Mouse (Mus musculus) natural killer cell, adult 2 months (primary cell): ENCODE measurements at regions not wholly inside any gene's neighbourhood (a gene's known extent, or its start where the extent isn't known, plus 50 kb on each side); places are given as distances from the start of the nearest gene placed in this dataset.

Experiments used
- DNase-seq, 2 experiments: peaks; one replicate each; pipeline ENCODE4 v3.0.0; 2022; ENCODE audit warnings: low spot score in 2 of 2

DNA sequence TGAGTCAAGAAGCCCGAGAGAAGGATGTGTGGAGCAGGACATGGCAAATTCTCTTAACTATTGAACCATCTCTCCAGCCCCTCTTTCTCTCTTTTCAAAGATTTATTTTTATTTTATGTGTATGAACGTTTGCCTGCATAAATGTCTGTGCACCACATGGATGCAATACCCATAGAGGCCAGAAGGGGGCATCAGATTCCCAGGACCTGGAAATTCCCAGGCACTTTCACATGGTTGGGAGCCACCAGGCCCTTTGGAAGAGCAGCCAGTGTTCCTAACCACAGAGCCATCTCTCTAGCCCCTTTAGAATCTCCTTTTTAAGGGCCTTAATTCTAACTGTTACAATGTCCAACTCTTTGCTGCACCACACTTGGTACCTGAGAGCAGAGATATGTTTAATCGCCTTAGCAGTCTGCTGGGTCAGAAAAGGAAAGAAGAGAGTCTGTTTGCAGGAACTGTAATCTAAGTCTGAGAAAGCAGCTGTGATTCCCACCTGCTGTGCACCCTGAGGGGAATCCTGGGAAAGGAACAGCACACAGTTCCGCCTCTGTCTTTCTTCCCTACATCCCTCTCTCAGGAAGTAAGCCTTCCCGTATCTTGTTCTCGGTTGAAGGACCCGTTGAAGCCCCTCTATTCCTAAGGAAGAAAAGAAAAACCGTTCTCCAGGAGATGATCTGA is 186.8 kb downstream of the Katnal1 start:
- DNase-seq: no peak

DNA sequence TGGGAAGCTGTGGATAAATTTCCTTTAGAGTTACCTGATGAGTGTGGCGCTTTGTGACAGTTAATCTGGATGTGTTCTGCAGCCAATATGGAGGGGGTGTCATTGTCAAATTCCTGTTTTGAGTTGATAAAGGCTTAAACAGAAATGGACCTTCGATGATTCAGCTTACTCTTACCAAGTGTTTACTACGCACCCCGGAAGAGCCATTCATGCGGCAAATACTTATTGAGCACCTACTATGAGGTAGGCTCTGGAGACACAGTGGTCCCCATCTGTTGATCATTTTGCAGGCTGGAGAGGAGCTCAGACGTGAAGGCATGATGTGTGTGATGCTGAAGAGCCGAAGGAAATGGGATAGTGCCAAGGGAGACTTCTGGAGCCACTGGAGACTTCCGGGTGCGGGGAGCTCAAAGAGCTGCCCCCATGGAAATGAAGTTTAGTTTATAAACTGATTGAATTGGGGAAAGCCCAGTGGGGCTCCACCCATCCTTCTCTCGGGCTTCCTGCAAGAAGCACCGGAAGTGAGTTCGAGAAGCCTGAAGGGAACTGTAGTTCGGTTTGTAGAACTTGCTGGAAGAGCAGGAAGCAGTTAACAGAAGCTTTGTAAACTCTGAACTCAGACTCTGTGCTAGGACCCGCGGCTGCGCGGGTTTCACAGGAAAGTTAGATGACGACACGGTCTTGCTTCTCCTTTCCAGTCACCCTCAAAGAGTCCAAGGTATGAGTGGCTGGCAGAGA is 187.7 kb downstream of the Katnal1 start:
- no peak for DNase-seq

DNA sequence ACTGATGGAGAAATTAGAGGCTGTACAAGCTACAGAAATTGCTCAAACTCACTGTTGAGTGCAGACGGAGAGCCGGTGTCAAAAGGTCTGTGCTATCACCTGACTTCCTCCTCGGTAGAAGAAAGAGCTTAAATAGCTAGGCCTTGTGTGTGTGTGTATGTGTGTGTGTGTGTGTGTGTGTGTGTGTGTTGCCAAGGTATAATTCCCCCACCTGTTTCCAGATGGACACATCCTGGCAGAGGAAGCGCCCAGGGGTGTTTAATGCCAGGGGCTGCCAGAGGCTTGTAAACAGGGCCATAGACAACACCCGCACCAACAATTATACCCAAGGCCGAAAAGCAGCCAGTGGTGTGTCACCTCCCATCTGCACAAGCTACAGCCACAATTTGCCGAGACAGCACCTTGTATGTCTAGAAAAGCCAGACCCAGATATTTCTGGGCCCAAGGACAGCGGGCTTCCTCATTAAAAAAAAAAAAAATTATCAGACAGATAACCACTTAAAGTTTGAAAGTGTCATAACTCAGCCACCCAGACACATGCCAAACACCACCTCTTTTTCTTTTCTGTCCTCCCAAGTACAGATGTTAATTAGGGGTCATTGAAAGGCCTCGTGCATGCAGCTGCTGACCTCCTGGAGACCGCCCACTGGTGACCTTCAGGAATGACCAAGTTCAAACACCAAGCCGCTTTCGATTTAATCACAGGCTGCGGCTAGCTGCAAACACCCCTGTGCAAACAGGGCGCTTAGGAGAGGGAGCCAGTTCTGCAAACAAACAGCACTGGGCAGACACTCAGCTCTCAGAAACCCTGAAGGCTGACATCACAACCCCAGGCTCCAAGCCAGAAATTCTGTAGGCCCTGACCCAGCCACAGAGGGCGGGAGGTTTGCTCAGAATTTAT is 188.0 kb upstream of the Ubl3 start:
- no peak for DNase-seq

DNA sequence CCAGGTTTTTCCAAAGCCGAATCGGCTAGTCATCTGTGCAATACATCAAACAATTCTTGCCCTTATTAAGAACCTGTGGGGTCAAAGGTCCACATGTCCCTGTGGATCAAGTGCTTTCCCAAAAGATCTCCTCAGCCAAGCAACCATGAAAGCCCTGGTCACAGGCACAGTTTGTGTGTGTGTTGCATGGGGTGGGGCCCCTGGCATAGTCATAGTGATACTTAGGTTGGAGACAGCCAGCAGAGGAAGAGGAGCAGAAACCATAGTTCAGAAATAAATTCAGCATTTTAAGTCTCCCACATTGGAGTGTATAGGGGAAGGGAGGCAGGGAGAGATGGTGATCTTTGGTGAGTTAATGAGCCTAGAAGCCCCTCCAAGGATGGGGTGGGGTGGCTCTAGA is 187.1 kb upstream of the Ubl3 start:
- no peak for DNase-seq

DNA sequence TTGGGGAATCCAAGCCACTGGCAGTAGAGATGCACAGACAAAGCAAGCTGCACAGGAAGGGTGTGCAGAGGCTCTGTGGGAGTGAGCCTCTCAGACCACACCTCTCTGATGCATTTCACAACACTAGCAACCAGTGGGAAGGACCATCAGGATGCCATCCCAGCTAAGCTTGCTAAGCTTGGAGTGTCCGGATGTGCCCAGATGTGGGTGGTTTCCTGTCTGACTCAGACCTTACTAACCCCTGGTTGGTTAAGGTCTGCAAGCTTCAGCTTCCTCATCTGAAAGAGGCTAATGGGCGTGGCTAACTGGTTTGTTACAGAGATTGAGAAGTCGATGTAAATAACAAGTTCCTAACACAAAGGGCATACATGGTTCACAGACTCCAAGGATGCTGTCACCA is 186.6 kb upstream of the Ubl3 start:
- peak; percentile 17 to 34 for DNase-seq

DNA sequence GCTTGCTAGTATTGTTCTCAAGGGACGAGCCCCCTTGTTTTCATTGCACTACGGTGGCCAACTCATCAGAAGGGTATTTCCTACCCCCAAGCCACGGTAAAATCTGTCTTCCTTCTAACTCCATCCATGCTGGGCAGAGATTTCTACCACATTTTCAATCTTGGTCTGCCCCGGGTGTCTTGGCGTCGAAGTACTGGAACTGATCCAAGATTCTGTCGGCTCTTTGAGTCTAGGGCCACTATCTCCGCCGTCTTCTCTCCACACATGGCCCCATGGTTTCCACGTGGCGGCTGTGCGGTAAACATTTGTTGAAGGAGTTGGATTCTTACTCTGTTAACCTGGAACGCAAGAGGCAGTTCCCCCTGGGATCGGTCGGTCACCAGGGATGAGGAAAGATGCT is 177.0 kb upstream of the Ubl3 start:
- no peak for DNase-seq

DNA sequence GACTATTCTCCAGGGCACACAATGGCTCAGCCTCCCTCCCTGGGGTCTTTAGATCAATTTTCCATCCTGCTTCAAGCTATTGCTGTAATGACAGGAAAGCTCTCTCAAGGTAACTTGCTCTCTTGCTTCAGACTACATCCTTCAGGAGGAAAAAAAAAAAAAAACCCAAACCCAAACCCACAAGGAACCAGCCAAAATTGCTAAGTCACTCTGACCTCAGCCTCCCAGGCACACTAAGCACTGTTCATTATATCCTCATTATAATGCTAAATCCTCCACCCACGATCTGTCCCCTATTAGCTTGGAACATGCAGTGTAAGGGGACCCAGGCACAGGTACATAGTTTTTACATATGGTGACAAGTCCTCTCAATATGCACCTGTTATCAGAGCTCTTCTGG is 175.9 kb upstream of the Ubl3 start:
- DNase-seq: no peak

DNA sequence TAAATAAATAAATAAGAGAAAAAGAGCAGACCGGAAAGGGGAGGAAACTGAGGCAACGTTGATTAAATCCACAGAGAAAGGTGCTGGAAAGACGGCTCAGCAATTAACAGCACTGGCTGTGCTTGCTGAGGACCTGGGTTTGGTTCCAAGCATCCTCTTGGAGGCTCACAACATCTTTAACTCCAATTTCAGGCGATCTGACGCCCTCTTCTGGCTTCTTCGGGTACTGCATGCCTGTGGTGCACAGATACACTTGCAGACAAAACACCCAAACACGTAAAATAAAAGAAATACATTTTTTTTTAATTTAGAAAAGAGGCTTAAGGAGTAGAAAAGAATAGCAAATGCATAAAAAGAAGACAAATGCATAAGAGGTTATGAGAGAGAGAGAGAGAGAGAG is 173.9 kb upstream of the Ubl3 start:
- DNase-seq: no peak

DNA sequence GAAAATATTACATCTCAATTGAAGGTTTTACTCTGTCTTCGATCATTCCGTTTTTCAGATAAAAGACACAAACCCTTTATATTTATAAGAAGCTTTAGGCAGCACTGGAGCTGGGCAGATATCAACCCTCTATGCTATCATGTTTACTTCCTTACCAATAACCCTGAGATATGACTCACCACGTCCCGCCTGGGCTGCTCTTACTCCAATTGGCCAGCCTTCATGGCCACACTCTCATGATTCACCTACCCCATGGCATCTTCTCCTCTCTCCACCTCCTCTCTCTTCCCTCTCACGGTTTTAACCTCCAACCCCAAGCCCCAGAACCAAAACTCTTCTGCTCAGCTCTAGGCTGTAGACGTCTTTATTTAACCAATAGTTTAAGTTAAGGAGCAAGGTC is 171.9 kb upstream of the Ubl3 start:
- DNase-seq: no peak

DNA sequence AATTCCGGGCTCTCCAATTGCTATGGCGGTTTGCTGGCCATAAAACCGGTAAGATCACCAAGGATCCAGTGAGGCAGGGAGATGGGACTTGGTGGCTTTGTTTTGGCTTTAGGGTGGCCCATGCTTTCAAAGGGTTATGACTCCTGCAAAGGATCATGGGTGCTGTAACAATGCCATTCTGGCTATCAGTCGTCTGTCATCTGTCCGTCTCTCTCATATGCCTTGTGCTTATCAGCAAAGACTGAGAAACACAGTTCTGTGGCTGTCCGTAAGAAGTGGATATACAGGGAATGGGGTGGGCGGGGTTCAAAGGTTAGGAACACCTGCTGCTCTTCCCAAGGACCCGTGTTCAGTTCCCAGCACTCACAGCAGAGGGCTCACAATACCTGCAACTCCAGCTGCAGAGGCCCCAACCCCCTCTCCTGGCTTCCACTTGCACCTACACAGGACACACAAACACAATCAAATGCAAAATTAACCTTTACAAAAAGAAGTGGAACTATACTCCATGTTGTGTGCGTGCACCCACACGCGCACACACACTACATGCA is 171.2 kb upstream of the Ubl3 start:
- DNase-seq: no peak

DNA sequence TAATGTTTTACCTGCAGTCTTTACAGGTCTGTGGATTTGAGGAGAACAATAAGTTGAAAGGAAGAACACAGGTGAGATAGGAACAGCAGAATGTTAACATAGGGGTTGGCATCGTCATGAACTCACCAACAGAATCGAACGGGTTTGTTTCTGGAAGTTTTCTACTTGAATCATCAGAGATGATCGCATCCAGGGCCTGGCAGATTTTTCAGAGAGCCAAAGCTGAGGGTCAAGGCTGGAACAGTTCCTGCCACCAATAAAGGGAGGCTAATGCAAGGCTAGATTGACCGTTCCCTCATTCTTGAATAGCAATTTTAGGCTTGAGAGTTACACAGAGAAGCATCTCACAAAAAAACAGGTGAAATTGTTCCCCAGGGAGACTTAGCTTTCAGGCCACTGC is 168.0 kb upstream of the Ubl3 start:
- DNase-seq: no peak

DNA sequence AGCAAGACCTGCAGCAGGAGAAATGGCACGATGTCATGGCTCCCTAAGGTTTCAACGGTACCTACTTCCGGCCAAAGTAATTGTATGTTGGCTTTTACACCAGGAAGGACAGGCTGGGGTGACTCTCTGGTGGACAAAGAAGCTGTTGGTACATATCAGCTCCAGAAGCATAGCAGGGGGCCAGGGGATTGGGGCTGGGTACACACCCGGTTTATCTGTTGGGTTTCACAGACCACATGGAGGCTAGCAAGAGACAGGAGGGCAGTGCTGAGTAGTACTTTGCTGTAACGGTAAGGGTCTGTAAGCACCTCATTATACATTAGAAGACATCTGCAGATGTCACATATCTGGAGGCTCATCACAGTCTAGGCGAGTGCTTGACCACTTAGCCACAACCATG is 164.0 kb upstream of the Ubl3 start:
- DNase-seq: no peak

DNA sequence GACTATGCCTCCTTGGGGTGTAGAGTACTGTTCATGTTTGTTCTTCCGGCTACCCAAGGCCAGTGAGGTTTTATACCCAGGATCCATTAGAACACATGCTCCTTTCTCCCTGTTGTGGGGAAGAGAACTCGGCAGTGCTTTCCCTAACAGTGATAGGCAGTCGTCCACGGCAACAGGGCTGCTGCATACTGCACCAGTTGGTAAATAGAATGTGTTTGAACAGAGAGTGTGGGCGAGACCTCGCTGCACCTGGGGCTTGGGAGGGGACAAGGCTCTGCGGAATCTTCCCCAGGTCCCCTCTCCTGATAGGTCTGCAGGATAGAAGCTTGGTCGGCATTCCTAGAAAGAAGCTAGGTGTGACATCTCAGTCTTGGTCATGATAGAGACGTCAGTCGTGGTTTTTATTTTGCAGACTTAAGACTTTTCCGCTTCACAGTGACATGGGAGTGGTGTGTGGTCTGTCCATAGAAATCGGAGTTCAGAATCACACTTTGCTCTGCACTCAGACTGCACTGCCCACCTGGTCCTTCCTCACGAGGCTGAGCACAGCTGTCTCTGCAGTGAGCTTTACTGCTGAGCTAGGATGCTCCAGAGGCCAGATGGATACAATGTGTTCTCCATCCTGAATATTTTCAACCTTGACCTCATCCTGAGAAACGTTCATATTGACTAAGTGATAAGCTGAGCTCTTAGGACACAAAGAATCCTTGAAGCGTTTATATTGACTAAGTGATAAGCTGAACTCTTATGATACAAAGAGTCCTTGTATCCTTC is 162.8 kb upstream of the Ubl3 start:
- no peak for DNase-seq

DNA sequence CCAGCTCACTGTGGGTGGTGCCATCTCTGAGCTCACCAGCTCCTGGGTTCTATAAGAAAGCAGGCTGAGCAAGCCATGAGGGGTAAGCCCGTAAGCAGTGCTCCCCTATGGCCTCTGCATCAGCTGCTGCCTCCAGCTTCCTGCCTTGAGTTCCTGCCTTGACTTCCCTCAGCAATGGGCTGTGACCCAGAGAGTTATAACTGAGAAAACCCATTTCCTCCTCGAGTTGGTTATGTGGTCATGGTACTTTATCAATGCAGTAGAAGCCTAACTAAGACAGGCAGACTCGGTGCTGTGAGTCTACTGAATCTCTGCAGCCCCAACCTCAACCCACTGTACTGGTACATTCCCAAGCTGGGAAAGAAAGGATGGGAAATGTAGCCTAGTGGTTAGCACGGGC is 162.2 kb upstream of the Ubl3 start:
- peak in 1 of 2 experiments; percentile 15 for DNase-seq

DNA sequence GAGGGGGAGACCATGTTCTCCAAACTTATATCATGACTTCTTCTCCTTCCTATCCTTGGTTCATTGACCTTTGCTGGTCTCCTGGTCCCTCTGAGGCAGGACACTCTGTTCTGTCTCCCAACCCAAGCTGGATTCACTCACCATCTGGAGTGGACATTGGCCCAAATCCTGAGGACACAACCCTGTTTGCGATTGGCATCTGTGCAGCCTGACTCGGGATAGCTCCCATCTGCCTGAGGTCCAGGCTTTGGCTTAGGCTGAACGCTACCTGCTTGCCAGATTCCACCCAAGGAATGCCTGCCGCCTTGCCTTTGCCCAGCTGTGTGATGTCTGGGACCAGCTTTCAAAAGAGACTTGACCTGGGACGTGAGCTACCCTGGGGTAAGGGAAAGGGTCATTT is 161.2 kb upstream of the Ubl3 start:
- DNase-seq: no peak

DNA sequence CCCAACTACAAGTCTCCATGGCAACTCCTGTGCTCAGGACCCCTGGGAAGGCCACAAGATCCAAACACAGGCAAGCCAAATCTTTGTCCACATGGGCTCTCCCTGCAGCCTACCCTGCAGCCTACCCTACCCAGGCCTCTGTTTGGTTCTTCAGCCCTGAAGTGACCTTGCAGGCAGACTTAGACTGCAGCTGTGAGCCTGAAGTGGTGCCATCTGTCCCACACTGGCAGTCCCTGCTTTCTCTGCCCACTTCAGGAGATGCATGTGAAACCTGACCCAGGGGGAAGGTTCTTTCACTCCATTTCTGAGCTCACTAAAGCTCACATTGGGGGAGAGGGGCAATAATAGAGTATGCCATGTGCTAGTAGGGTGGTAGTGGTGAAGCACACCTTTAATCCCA is 160.4 kb upstream of the Ubl3 start:
- DNase-seq: no peak

DNA sequence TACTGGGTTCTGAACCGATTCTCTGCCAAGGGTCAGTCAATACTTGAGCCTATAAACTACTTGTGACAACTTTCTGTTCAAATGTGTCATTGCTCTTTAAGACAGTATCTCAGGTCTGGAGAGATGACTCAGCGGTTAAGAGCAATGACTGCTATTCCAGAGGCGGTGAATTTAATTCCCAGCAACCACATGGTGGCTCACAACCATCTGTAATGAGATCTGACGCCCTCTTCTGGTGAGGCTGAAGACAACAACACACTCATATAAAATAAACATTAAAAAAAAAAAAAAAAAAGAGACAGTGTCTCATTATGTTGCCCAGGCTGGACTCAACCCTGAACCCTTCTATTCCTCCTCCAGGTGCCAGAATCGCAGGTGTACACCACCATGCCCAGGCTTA is 159.0 kb upstream of the Ubl3 start:
- DNase-seq: no peak

DNA sequence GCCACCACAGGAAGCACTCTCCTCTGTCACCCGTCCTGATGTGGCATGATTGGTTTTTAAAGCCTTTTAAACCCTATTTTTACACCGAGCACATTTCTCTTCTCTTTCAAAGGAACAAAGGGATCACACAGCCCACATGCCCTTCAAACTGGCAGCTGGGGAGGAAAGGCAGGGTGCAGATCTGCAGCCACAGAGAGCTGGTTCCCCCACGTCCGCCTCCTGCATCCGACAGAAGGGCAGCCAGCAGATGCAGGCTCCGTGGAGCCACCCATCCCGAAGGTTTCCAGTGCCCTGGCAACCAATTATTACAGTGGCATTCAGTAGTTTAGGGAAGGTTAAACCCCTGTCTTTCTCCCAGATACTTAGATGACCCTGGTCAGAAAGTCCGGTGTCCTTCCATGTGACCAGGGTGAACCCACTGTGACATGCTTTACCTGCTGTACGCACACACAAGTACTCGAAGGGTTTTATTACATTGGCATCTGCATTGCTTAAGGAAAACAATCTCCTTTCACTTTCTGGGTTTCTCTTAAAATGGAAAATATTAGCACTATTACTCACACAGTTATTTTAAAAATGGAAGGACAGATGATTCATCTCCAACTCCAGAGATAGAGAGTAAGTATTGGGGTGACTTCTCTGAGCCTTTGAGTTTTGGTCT is 156.7 kb upstream of the Ubl3 start:
- no peak for DNase-seq

DNA sequence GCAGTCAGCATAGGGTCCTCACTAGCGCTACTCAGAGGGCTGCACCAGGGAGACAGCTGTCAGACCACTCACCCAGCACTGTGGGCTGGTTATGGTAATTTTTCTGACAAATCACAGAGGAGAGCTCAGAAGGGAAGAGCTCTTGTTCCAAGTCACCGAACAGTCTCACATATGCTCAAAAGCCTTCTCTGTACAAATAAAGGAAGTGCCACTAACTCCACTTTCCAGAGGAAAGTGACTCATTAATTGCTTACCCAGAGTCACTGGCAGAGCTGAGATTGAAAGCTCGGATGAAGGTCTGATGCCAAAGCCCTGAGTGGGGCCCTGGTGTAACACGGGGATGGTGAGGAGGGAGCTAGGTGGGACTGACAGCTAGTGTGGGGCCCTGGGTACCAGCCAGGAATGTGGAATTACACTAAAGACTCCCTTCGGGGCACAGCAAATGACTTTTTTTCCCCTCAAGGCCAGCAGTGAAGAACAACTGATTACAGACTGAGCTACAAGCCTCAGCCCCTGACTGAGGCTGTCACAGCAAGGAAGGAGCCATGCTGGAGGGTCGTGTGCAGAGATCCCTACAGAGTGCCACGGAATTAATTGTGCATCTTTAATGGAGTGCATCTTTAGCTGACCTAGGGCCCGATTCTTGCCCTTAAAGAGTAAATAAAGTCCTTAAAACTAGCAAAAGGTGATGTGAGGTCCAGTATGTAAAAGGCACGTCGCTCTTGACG is 155.6 kb upstream of the Ubl3 start:
- peak in 1 of 2 experiments; percentile 15 for DNase-seq

DNA sequence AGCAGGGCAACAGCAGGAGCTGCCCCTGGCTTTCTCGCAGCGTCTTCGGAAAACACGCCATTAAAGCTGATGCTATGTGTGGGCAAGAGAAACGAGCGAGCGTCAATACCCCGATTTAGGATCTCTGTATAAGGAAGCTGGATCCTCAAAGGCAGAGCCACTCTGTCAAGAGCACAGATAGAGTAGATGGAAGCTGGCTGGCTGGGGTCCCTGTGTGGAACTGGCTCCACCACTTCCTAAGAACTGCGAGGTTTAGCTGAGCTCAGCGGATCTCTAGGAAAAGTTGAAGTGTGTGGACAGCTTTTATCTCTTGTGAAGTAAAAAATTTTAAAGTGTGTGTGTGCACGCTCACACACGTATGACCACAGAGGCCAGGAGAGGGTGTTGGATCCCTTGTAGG is 154.7 kb upstream of the Ubl3 start:
- no peak for DNase-seq
